Mouse (Mus musculus): ENCODE results near the gene Serpinb1b.

Gene Serpinb1b

GRCm38 (mm10) chr13:33090546-33090945 is 12.2 kb downstream of the Serpinb1b start:
- DNase-seq (ENCODE audit: extremely low read depth, low read depth, low spot score) = no peak

DNA sequence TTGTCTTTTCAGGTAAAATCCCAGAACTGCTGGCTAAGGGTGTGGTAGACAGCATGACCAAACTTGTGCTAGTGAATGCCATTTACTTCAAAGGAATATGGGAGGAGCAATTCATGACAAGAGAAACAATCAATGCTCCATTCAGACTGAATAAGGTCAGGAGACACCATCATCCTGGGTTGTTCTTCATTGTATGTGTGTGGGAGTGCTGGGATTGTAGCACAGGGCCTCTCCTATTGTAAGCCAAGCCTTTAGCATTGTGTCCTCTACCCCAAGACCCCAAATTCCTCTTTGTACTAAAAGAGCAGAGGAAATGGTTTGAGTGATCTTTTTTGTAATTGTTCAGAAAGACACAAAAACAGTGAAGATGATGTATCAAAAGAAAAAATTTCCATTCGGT is 12.9 kb downstream of the Serpinb1b start:
- DNase-seq (ENCODE audit: extremely low read depth, low read depth, low spot score) = no peak

DNA sequence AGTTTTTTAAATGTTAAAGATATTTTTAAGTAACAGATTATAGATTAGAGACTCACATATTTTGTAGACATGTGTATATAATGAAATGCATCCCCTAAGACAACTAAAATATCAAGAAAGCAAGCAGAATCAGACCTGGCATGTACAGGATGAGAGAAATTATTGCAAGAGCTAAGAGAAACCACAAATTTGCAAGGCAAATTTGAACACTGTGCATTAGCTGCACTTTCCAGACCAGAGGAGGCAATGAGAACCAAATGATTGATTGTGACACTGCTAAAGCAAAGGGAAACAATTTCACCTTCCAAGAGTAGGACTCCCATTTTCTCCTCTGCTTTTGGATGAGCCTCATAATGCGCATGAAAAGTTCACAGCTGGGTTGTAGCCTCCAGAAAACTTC is 17.2 kb downstream of the Serpinb1b start:
- no peak for DNase-seq (ENCODE audit: extremely low read depth, low read depth, low spot score)

DNA sequence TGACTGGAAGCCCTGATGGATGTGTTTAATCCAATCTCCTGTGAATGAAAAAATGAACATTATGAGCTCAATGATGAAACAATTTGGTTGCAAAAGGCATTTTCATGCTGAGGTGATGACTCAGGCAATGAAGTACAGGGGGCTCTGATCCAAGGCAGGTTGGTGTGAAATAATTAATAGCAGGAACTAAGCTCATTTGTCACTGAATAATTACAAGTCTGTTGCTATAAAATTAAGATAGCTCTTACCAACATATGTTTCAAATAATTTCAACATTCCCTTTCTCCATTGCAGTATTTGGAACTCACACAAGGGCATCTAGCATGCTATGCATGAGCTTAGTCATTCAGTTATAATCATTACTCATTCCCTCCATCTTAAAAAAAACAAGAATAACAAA is 27.3 kb downstream of the Serpinb1b start:
- no peak for DNase-seq (ENCODE audit: extremely low read depth, low read depth, low spot score)

- no peak for DNase-seq (ENCODE audit: extremely low read depth, low read depth, low spot score)
Observed at GRCm38 (mm10) chr13:33113054-33113453, 34.7 kb downstream of the Serpinb1b start.

GRCm38 (mm10) chr13:33137717-33138116 is 59.3 kb downstream of the Serpinb1b start:
- DNase-seq (ENCODE audit: extremely low read depth, low read depth, low spot score) = no peak

DNA sequence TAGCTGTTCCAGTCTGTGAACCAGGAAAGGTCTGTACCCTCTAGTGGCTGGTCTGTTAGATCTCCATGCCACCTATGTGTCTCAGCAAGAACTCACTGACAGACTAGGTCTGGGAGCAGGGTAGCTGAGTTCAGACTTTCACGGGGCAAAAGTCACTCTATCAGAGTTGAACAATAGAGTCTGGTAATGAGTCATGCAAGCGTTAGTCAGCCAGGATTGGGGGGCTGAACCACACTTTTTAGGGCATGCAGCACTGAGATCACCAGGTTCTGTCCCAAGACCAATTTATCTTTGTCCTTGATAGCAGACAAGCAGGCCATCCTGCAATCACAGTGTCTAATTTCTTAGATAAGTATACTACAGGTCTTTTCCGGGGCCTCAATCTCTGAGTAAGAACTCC is 63.1 kb downstream of the Serpinb1b start:
- DNase-seq (ENCODE audit: extremely low read depth, low read depth, low spot score) = no peak

Measured in fat pad, adult 2 months (tissue).